Mouse (Mus musculus): ENCODE results near the gene Hmgn1.
A peak's percentile ranks its signal among the peaks of the same experiment; 100 is the strongest.
"Not testable (repeated sequence)": the region's sequence is repeated elsewhere in the genome, so short reads cannot be mapped to it uniquely, and the experiment has no call there.

The Hmgn1 gene

GRCm38 (mm10) chr16:96126684-96127171 is 801 bp downstream of the Hmgn1 start:
- DNase-seq (ENCODE audit: low spot score) = no peak

GRCm38 (mm10) chr16:96120022-96120623 is 7.4 kb downstream of the Hmgn1 start:
- DNase-seq (ENCODE audit: low spot score) = no peak

GRCm38 (mm10) chr16:96114729-96115128 is 12.8 kb downstream of the Hmgn1 start:
- DNase-seq (ENCODE audit: low spot score) = no peak

- DNase-seq (ENCODE audit: low spot score) = no peak
Observed at GRCm38 (mm10) chr16:96112769-96113168, 14.8 kb downstream of the Hmgn1 start.

GRCm38 (mm10) chr16:96110655-96111345 is 16.7 kb downstream of the Hmgn1 start:
- no peak for DNase-seq (ENCODE audit: low spot score)

- DNase-seq (ENCODE audit: low spot score) = no peak
Observed at GRCm38 (mm10) chr16:96109673-96110072, 17.9 kb downstream of the Hmgn1 start.

GRCm38 (mm10) chr16:96103036-96103435 is 24.5 kb downstream of the Hmgn1 start:
- peak; percentile 29 for DNase-seq (ENCODE audit: low spot score)

GRCm38 (mm10) chr16:96097811-96098210 is 29.7 kb downstream of the Hmgn1 start:
- DNase-seq (ENCODE audit: low spot score) = not testable (repeated sequence)

- DNase-seq (ENCODE audit: low spot score) = no peak
Observed at GRCm38 (mm10) chr16:96095966-96096365, 31.6 kb downstream of the Hmgn1 start.

GRCm38 (mm10) chr16:96091515-96092504 is 35.7 kb downstream of the Hmgn1 start:
- no peak for DNase-seq (ENCODE audit: low spot score)

- no peak for DNase-seq (ENCODE audit: low spot score)
Observed at GRCm38 (mm10) chr16:96088120-96088519, 39.4 kb downstream of the Hmgn1 start.

- DNase-seq (ENCODE audit: low spot score) = no peak
Observed at GRCm38 (mm10) chr16:96087436-96087835, 40.1 kb downstream of the Hmgn1 start.

GRCm38 (mm10) chr16:96087001-96087400 is 40.5 kb downstream of the Hmgn1 start:
- peak; percentile 79 for DNase-seq (ENCODE audit: low spot score)

GRCm38 (mm10) chr16:96085597-96085996 is 41.9 kb downstream of the Hmgn1 start:
- peak; percentile 46 for DNase-seq (ENCODE audit: low spot score)

GRCm38 (mm10) chr16:96083179-96083646 is 44.3 kb downstream of the Hmgn1 start:
- DNase-seq (ENCODE audit: low spot score) = no peak

GRCm38 (mm10) chr16:96082301-96083178 is 45.0 kb downstream of the Hmgn1 start, which contains the start of gene Brwd1:
Gene Brwd1, minus strand, starts transcription at chr16:96082526.
- peak; percentile 90 for DNase-seq (ENCODE audit: low spot score)

- DNase-seq (ENCODE audit: low spot score) = peak; percentile 41
Observed at GRCm38 (mm10) chr16:96081742-96082241, 45.7 kb downstream of the Hmgn1 start.

- DNase-seq (ENCODE audit: low spot score) = peak; percentile 85
Observed at GRCm38 (mm10) chr16:96081331-96081730, 46.2 kb downstream of the Hmgn1 start.

- DNase-seq (ENCODE audit: low spot score) = no peak
Observed at GRCm38 (mm10) chr16:96080524-96080923, 47.0 kb downstream of the Hmgn1 start.

All from T-cell, adult 2 months (primary cell).